Mouse (Mus musculus) lung, embryonic 14.5 days (tissue): Measurements from ENCODE around the gene Mgat1. TPM values are rescaled to one million over a fixed set of nuclear protein-coding genes. Genes with fewer than 3 reads are reported as not detected.
"Not testable (repeated sequence)": the region's sequence is repeated elsewhere in the genome, so short reads cannot be mapped to it uniquely, and the experiment has no call there.

Source experiments
- ATAC-seq: fragments of 200-750 bp; cut with Nextera tagmentation; 2 replicates; pipeline ENCODE4 v1.8.0; 2017; ENCODE audit warnings: mild to moderate bottlenecking, moderate TSS enrichment, moderate library complexity; ENCODE audit not compliant: insufficient read depth
- DNase-seq: peaks from one replicate; pipeline ENCODE4 v3.0.0-alpha.2; 2015
- H3K27ac ChIP-seq: fragments of 300-500 bp; sonication (generic); 2 replicates; pipeline ENCODE4 v1.5.1; 2014; ENCODE audit warnings: low read depth, mild to moderate bottlenecking, moderate library complexity
- H3K27me3 ChIP-seq: fragments of 300-500 bp; sonication (generic); 2 replicates; pipeline ENCODE4 v1.6.1; 2014; ENCODE audit warnings: low read length, control low read depth; ENCODE audit not compliant: insufficient read depth
- H3K36me3 ChIP-seq: fragments of 300-500 bp; sonication (generic); 2 replicates; pipeline ENCODE4 v1.6.1; 2014; ENCODE audit warnings: control low read depth; ENCODE audit not compliant: insufficient read depth
- H3K4me1 ChIP-seq: fragments of 300-500 bp; sonication (generic); 2 replicates; pipeline ENCODE4 v1.6.1; 2014; ENCODE audit warnings: antibody characterized with exemption, control low read depth; ENCODE audit not compliant: insufficient read depth
- H3K4me2 ChIP-seq: fragments of 300-500 bp; sonication (generic); 2 replicates; pipeline ENCODE4 v1.6.1; 2014; ENCODE audit warnings: mild to moderate bottlenecking
- H3K4me3 ChIP-seq: fragments of 300-500 bp; sonication (generic); 2 replicates; pipeline ENCODE4 v1.5.1; 2014; ENCODE audit warnings: low read depth, low read length
- H3K9ac ChIP-seq: fragments of 300-500 bp; sonication (generic); 2 replicates; pipeline ENCODE4 v1.6.1; 2014
- H3K9me3 ChIP-seq: fragments of 300-500 bp; sonication (generic); 2 replicates; pipeline ENCODE4 v1.6.1; 2016; ENCODE audit warnings: low read depth, low read length, control low read depth
- CTCF ChIP-seq: IDR thresholded peaks from 2 replicates; pipeline ENCODE4 v1.5.1; 2016; ENCODE audit warnings: antibody characterized with exemption, low read depth
- WGBS: fragments of 180-500 bp; shearing (Covaris S2); extraction: QIAGEN DNeasy Blood & Tissue Kit; methylation state at CpG from one replicate; pipeline ENCODE4 v1.1.7; 2014; 5-methylcytosine and 5-hydroxymethylcytosine counted together
- polyA plus RNA-seq: library from polyadenylated mRNA; unstranded; fragments of >200 nt; fragmentation: Nextera tagmentation; extraction: Ambion mirVana; gene quantifications from 2 replicates; pipeline ENCODE4 v1.2.1, GENCODE M21; 2014

The Mgat1 gene
- polyA plus RNA-seq, 1 experiment from 2014 or later, result 60.0 TPM

DNA sequence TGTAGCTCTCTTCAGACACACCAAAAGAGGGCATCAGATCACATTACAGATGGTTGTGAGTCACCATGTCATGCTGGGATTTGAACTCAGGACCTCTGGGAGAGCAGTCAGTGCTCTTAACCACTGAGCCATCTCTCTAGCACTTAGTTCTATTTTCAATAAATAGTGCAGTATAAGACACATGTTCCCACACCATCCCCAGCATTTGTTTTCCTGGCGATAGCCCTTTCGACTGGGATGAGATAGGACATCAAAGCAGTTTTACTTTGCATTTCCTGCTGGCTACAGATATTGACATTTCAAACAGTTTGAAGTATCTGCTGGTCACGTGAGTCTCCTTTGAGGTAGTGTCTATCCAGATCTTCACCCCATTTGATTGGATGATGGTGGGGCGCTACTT, 26.4 kb downstream of the Mgat1 start:
- ATAC-seq, result no peak
- Histone ChIP-seq H3K4me3 (no peak overlapping the region), H3K9me3 (no peaks in the 10 kb centered on the region), H3K27ac (no peak overlapping the region), H3K4me1 (no peaks in the 10 kb centered on the region), H3K4me2 (no peak overlapping the region), H3K36me3 (no peaks in the 10 kb centered on the region), H3K27me3 (no peaks in the 10 kb centered on the region), H3K9ac (no peak overlapping the region)
- TF ChIP-seq CTCF, result no peak
- WGBS, result 76% methylated on average over 4 of the region's 4 CpGs
- no peak for DNase-seq

DNA sequence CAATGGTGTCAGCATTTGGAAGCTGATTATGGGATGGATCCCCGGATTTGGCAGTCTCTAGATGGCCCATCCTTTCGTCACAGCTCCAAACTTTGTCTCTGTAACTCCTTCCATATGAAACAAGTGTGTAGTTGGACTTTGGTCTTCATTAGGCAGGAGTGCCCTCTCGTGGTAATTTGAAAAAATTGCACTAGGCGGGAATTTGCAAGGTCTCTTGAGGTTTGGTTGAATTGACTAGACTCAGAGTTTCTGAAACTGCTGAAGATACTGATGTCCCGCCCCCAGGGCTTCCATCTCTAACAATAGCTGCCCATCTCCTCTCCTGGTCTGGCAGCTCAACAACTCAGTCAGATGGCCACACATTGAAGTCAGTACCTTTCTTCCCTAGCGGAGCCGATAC, 27.3 kb downstream of the Mgat1 start:
- ATAC-seq, result 0 out of 2 replicates have a peak, but pooled peaks have one; percentile 33

GRCm38 (mm10) chr11:49273834-49274519, 30.0 kb downstream of the Mgat1 start:
- H3K4me1 ChIP-seq, result no peaks in the 10 kb centered on the region
- H3K4me2 ChIP-seq, result no peak overlapping the region
- no peak for ATAC-seq
- H3K36me3 ChIP-seq, result no peaks in the 10 kb centered on the region
- no peak overlapping the region for H3K27ac ChIP-seq
- H3K4me3 ChIP-seq, result no peak overlapping the region
- no peak for DNase-seq
- no peak overlapping the region for H3K9ac ChIP-seq
- H3K9me3 ChIP-seq, result no peaks in the 10 kb centered on the region
- WGBS, result 48% methylated on average over 11 of the region's 11 CpGs
- no peak for TF ChIP-seq CTCF
- H3K27me3 ChIP-seq, result no peaks in the 10 kb centered on the region

More for the DNA sequence above, 27.3 kb downstream of the Mgat1 start:
- DNase-seq, result peak; percentile 90
- peak; percentile 77 for TF ChIP-seq CTCF
- 25% methylated on average over 7 of the region's 7 CpGs for WGBS
- Histone ChIP-seq H3K4me3 (no peak overlapping the region), H3K4me2 (no peak overlapping the region), H3K27ac (no peak overlapping the region), H3K9me3 (no peaks in the 10 kb centered on the region), H3K27me3 (no peaks in the 10 kb centered on the region), H3K4me1 (no peaks in the 10 kb centered on the region), H3K9ac (no peak overlapping the region), H3K36me3 (no peaks in the 10 kb centered on the region)

DNA sequence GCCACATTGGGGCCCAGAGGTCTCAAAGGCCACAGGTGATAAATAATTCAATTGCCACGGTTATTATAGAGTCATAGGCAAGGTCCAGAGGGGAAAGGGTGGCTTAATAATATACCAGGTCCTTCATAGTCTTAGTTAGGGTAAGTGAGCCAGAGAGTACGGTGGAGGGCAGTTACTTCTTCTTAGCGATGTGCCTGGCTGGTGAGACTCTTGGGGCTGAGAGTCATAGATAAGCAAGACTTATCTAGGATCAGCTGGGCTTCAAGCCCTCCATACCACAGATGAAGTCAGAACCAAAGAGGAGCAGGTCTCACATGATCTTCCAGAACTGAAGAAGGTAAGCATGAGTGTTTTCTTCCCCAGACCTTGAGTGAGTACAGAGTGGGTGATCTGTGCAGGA, 34.2 kb downstream of the Mgat1 start, which contains the start of gene Olfr1393:
Gene Olfr1393 (plus strand): TSS at position 83 of the 400 bp plus-strand sequence.
- H3K27me3 ChIP-seq, result no peaks in the 10 kb centered on the region
- no peak for ATAC-seq
- DNase-seq, result no peak
- 71% methylated on average over 3 of the region's 3 CpGs for WGBS
- no peaks in the 10 kb centered on the region for H3K9me3 ChIP-seq
- H3K4me1 ChIP-seq, result no peaks in the 10 kb centered on the region
- no peak within 1 kb of the TSS for H3K9ac ChIP-seq
- no peaks in the 10 kb centered on the region for H3K36me3 ChIP-seq
- no peak within 1 kb of the TSS for H3K27ac ChIP-seq
- no peak for TF ChIP-seq CTCF
- no peak within 1 kb of the TSS for H3K4me2 ChIP-seq
- no peak within 1 kb of the TSS for H3K4me3 ChIP-seq

DNA sequence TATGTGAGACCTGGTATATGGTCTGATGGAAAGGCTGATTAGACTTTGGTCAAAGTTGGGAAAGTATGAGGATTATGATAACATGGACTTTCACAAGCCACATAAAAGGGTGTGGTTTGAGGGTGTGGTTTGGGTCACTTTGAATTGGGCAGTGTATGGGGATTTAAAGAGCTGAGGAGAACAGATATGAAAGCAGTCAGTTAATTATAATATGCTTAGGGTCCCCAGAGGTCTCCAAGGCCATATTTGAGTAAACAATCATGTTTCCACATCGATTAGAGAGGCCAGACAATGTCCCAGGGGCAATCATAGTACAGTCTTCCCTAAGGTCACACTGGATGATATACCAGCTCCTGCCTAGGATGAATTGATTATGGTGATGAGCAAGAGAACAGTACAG, 41.0 kb downstream of the Mgat1 start, which contains the start of gene Olfr1392:
Gene Olfr1392 (plus strand): TSS at position 301 of the 400 bp plus-strand sequence.
- not testable (repeated sequence) for ATAC-seq, H3K9ac ChIP-seq, H3K36me3 ChIP-seq, H3K4me2 ChIP-seq, H3K27ac ChIP-seq, DNase-seq, H3K27me3 ChIP-seq, H3K4me1 ChIP-seq, H3K4me3 ChIP-seq, H3K9me3 ChIP-seq
- 37% methylated on average over 1 of the region's 1 CpGs for whole genome bisulfite sequencing

- ATAC-seq, result no peak
- 56% methylated on average over 2 of the region's 2 CpGs for WGBS
- TF ChIP-seq CTCF, result no peak
These were observed 43.3 kb downstream of the Mgat1 start for GRCm38 (mm10) chr11:49287251-49287650.

GRCm38 (mm10) chr11:49292777-49293176, 48.8 kb downstream of the Mgat1 start:
- no peaks in the 10 kb centered on the region for H3K27me3 ChIP-seq
- H3K9ac ChIP-seq, result no peak overlapping the region
- H3K9me3 ChIP-seq, result no peaks in the 10 kb centered on the region
- 59% methylated on average over 3 of the region's 3 CpGs for WGBS
- no peak overlapping the region for H3K4me2 ChIP-seq
- H3K27ac ChIP-seq, result no peak overlapping the region
- no peak for ATAC-seq
- no peak overlapping the region for H3K4me3 ChIP-seq
- no peaks in the 10 kb centered on the region for H3K4me1 ChIP-seq
- H3K36me3 ChIP-seq, result no peaks in the 10 kb centered on the region
- DNase-seq, result peak; percentile 17
- no peak for TF ChIP-seq CTCF

More at GRCm38 (mm10) chr11:49287251-49287650, 43.3 kb downstream of the Mgat1 start:
- Histone ChIP-seq H3K27ac (no peak overlapping the region), H3K36me3 (no peaks in the 10 kb centered on the region), H3K4me1 (no peaks in the 10 kb centered on the region), H3K9me3 (no peaks in the 10 kb centered on the region), H3K9ac (no peak overlapping the region), H3K4me3 (no peak overlapping the region), H3K4me2 (no peak overlapping the region), H3K27me3 (no peaks in the 10 kb centered on the region)
- no peak for DNase-seq
